Mouse (Mus musculus): ENCODE data around the gene Itpr3. TPM values are rescaled to one million over a fixed set of nuclear protein-coding genes. Genes with fewer than 3 reads are reported as not detected.
A peak's percentile ranks its signal among the peaks of the same experiment; 100 is the strongest.

Gene Itpr3
- polyA plus RNA-seq, 1 experiment from 2014 or later, result 3.6 TPM

GRCm38 (mm10) chr17:27120561-27121024, 63.5 kb downstream of the Itpr3 start:
- ATAC-seq (no peak), DNase-seq (ENCODE audit: low spot score) (peak; percentile 48)
- no peaks in the 10 kb centered on the region; the same call in 1 of the 2 replicates for H3K4me1 ChIP-seq (ENCODE audit: insufficient read depth, low read depth, low read length)
- no peak overlapping the region for H3K4me3 ChIP-seq (ENCODE audit: low read depth, low read length)
- 0 out of 2 replicates have a peak, but pooled peaks cover 4% of the 10 kb centered on the region for H3K36me3 ChIP-seq (ENCODE audit: insufficient read depth, low read length)
- H3K27ac ChIP-seq (ENCODE audit: low read length), result no peak overlapping the region
- no peaks in the 10 kb centered on the region for H3K9me3 ChIP-seq (ENCODE audit: low read length)
- no peaks in the 10 kb centered on the region for H3K27me3 ChIP-seq (replicated peaks; ENCODE audit: insufficient read depth, low read length)
- TF ChIP-seq EP300 (IDR thresholded peaks at IDR 0.05), result no peak
- TF ChIP-seq CTCF (IDR thresholded peaks at IDR 0.05), result peak; percentile 79
- WGBS, result 8% methylated on average over 16 of the region's 18 CpGs
- H3K4me2 ChIP-seq (replicated peaks; ENCODE audit: low read depth, low read length), result no peak overlapping the region
- no peak overlapping the region for H3K9ac ChIP-seq (replicated peaks; ENCODE audit: low read depth)

- H3K9me3 ChIP-seq (ENCODE audit: low read length), result no peaks in the 10 kb centered on the region
- no peaks in the 10 kb centered on the region for H3K27me3 ChIP-seq (replicated peaks; ENCODE audit: insufficient read depth, low read length)
- no peaks in the 10 kb centered on the region; the same call in 1 of the 2 replicates for H3K4me1 ChIP-seq (ENCODE audit: insufficient read depth, low read depth, low read length)
- WGBS, result 62% methylated on average over 14 of the region's 14 CpGs
- no peak overlapping the region for H3K4me3 ChIP-seq (ENCODE audit: low read depth, low read length)
- no peak overlapping the region for H3K9ac ChIP-seq (replicated peaks; ENCODE audit: low read depth)
- DNase-seq (ENCODE audit: low spot score) (no peak), ATAC-seq (no peak)
- no peak overlapping the region for H3K27ac ChIP-seq (ENCODE audit: low read length)
- TF ChIP-seq CTCF (IDR thresholded peaks at IDR 0.05) (no peak), EP300 (IDR thresholded peaks at IDR 0.05) (no peak)
- no peak overlapping the region for H3K4me2 ChIP-seq (replicated peaks; ENCODE audit: low read depth, low read length)
- 0 out of 2 replicates have a peak, but pooled peaks cover 4% of the 10 kb centered on the region for H3K36me3 ChIP-seq (ENCODE audit: insufficient read depth, low read length)
Observed at GRCm38 (mm10) chr17:27121266-27121665, 64.2 kb downstream of the Itpr3 start.

DNA sequence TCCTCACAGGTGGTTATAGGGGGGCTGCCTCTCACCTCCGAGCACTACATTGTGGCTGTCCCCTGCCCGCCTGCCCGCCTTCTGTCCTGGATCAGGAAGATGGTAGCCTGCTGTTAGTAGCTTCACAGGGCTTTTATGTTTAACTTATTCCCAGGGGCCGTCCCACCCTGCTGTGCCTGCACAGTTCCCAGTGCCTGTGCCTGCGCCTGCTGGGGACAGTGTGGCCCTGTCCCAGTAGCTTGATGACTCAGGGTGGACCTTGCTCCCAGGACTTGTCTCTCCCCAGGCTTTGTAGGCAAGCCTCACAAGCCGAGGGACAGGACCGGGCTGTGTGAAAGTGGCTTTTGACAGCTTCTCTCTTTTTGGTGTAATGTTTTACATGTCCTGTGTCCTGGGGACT, 64.7 kb downstream of the Itpr3 start:
- ATAC-seq, result no peak
- no peaks in the 10 kb centered on the region for H3K27me3 ChIP-seq (replicated peaks; ENCODE audit: insufficient read depth, low read length)
- no peak for TF ChIP-seq EP300 (IDR thresholded peaks at IDR 0.05)
- TF ChIP-seq CTCF (IDR thresholded peaks at IDR 0.05), result no peak
- H3K27ac ChIP-seq (ENCODE audit: low read length), result no peak overlapping the region
- H3K36me3 ChIP-seq (ENCODE audit: insufficient read depth, low read length), result 0 out of 2 replicates have a peak, but pooled peaks cover 4% of the 10 kb centered on the region
- H3K4me1 ChIP-seq (ENCODE audit: insufficient read depth, low read depth, low read length), result no peaks in the 10 kb centered on the region; the same call in 1 of the 2 replicates
- no peak overlapping the region for H3K4me2 ChIP-seq (replicated peaks; ENCODE audit: low read depth, low read length)
- H3K4me3 ChIP-seq (ENCODE audit: low read depth, low read length), result no peak overlapping the region
- DNase-seq (ENCODE audit: low spot score), result no peak
- no peaks in the 10 kb centered on the region for H3K9me3 ChIP-seq (ENCODE audit: low read length)
- H3K9ac ChIP-seq (replicated peaks; ENCODE audit: low read depth), result no peak overlapping the region
- WGBS, result 89% methylated on average over 7 of the region's 7 CpGs

DNA sequence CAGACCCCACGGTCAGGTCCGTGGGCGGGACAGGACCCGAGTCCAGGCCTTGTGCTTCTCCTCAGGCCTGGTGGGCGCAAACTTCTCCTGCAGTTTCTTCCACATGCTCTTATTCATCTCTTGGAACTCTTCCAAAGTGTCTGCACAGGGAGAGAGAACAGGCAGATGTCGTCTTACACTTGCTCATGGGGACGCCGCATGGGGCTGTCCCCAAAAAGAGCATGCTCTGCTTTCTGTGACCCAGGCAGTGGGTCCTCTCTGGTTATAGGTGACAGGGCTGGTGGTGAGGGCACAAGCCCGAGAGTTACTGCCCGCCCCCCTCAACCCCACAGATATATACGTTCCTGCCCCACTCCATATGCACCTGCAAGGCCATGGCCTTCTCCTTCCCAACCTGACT, 65.6 kb downstream of the Itpr3 start:
- Histone ChIP-seq H3K36me3 (ENCODE audit: insufficient read depth, low read length) (0 out of 2 replicates have a peak, but pooled peaks cover 4% of the 10 kb centered on the region), H3K27ac (ENCODE audit: low read length) (no peak overlapping the region), H3K4me3 (ENCODE audit: low read depth, low read length) (no peak overlapping the region), H3K4me2 (replicated peaks; ENCODE audit: low read depth, low read length) (no peak overlapping the region), H3K9ac (replicated peaks; ENCODE audit: low read depth) (no peak overlapping the region), H3K27me3 (replicated peaks; ENCODE audit: insufficient read depth, low read length) (no peaks in the 10 kb centered on the region), H3K9me3 (ENCODE audit: low read length) (no peaks in the 10 kb centered on the region), H3K4me1 (ENCODE audit: insufficient read depth, low read depth, low read length) (no peaks in the 10 kb centered on the region; the same call in 1 of the 2 replicates)
- TF ChIP-seq EP300 (IDR thresholded peaks at IDR 0.05) (no peak), CTCF (IDR thresholded peaks at IDR 0.05) (no peak)
- DNase-seq (ENCODE audit: low spot score) (no peak), ATAC-seq (no peak)
- 77% methylated on average over 11 of the region's 11 CpGs for WGBS

DNA sequence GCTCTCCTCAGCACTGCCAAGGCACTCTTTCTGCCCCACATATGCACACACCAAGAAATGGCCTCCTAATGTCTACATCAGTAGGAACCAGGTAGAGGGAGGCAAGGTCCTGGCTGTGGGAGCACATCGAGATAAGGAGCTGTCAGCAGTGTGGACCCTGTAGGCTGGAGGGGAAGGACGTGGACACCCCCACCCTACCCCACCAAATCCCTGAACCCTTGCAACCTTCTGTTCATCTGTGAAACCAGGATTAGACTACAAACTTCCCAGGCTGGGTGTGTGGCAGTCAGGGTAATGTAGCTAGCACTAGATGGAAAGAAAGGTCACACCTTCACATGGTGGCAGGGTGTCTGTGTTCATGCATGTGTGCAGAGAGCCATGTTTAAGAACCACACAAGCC, 66.0 kb downstream of the Itpr3 start:
- Histone ChIP-seq H3K36me3 (ENCODE audit: insufficient read depth, low read length) (0 out of 2 replicates have a peak, but pooled peaks cover 4% of the 10 kb centered on the region), H3K4me1 (ENCODE audit: insufficient read depth, low read depth, low read length) (no peaks in the 10 kb centered on the region; the same call in 1 of the 2 replicates), H3K9me3 (ENCODE audit: low read length) (no peaks in the 10 kb centered on the region), H3K4me2 (replicated peaks; ENCODE audit: low read depth, low read length) (no peak overlapping the region), H3K27ac (ENCODE audit: low read length) (no peak overlapping the region), H3K4me3 (ENCODE audit: low read depth, low read length) (no peak overlapping the region), H3K9ac (replicated peaks; ENCODE audit: low read depth) (no peak overlapping the region), H3K27me3 (replicated peaks; ENCODE audit: insufficient read depth, low read length) (no peaks in the 10 kb centered on the region)
- DNase-seq (ENCODE audit: low spot score), result no peak
- no peak for ATAC-seq
- no peak for TF ChIP-seq EP300 (IDR thresholded peaks at IDR 0.05)
- 80% methylated on average over 2 of the region's 2 CpGs for WGBS

GRCm38 (mm10) chr17:27123813-27124375, 66.8 kb downstream of the Itpr3 start:
- Histone ChIP-seq H3K9ac (replicated peaks; ENCODE audit: low read depth) (no peak overlapping the region), H3K4me1 (ENCODE audit: insufficient read depth, low read depth, low read length) (no peaks in the 10 kb centered on the region; the same call in 1 of the 2 replicates), H3K36me3 (ENCODE audit: insufficient read depth, low read length) (0 out of 2 replicates have a peak, but pooled peaks cover 4% of the 10 kb centered on the region), H3K4me3 (ENCODE audit: low read depth, low read length) (no peak overlapping the region), H3K9me3 (ENCODE audit: low read length) (no peaks in the 10 kb centered on the region), H3K27ac (ENCODE audit: low read length) (no peak overlapping the region), H3K27me3 (replicated peaks; ENCODE audit: insufficient read depth, low read length) (no peaks in the 10 kb centered on the region), H3K4me2 (replicated peaks; ENCODE audit: low read depth, low read length) (no peak overlapping the region)
- 88% methylated on average over 7 of the region's 7 CpGs for WGBS
- TF ChIP-seq EP300 (IDR thresholded peaks at IDR 0.05) (no peak), CTCF (IDR thresholded peaks at IDR 0.05) (no peak)
- DNase-seq (ENCODE audit: low spot score), result no peak
- no peak for ATAC-seq
